Mouse (Mus musculus) liver, postnatal 0 days (tissue): ENCODE results near the gene Gm1043. TPM values are rescaled to one million over a fixed set of nuclear protein-coding genes. Genes with fewer than 3 reads are reported as not detected.

Experiments used
- ATAC-seq: fragments of 200-750 bp; cut with Nextera tagmentation; 2 replicates; pipeline ENCODE4 v1.8.0; 2017; ENCODE audit warnings: mild to moderate bottlenecking, moderate library complexity
- DNase-seq: peaks from one replicate; pipeline ENCODE4 v3.0.0-alpha.2; 2016
- H3K27ac ChIP-seq: fragments of 300-500 bp; sonication (generic); 2 replicates; pipeline ENCODE4 v1.5.1; 2014; ENCODE audit warnings: antibody characterized with exemption, moderate library complexity, mild to moderate bottlenecking, low read depth
- H3K27me3 ChIP-seq: fragments of 300-500 bp; sonication (generic); 2 replicates; pipeline ENCODE4 v1.6.1; 2014; ENCODE audit warnings: low read length, control low read depth, mixed read lengths; ENCODE audit not compliant: insufficient read depth
- H3K36me3 ChIP-seq: fragments of 300-500 bp; sonication (generic); replicated peaks from 2 replicates; pipeline ENCODE4 v1.6.1; 2014; ENCODE audit warnings: mild to moderate bottlenecking, control low read depth, low read length, moderate library complexity, mixed read lengths; ENCODE audit not compliant: insufficient read depth
- H3K4me1 ChIP-seq: fragments of 300-500 bp; sonication (generic); 2 replicates; pipeline ENCODE4 v1.6.1; 2014; ENCODE audit warnings: antibody characterized with exemption, mild to moderate bottlenecking, control low read depth; ENCODE audit not compliant: insufficient read depth
- H3K4me2 ChIP-seq: fragments of 300-500 bp; sonication (generic); 2 replicates; pipeline ENCODE4 v1.6.1; 2014; ENCODE audit warnings: low read depth, mild to moderate bottlenecking, low read length, moderate library complexity, mixed read lengths
- H3K4me3 ChIP-seq: fragments of 300-500 bp; sonication (generic); 2 replicates; pipeline ENCODE4 v1.5.1; 2014; ENCODE audit warnings: low read depth, low read length
- H3K9ac ChIP-seq: fragments of 300-500 bp; sonication (generic); replicated peaks from 2 replicates; pipeline ENCODE4 v1.6.1; 2014; ENCODE audit warnings: mild to moderate bottlenecking, moderate library complexity
- H3K9me3 ChIP-seq: fragments of 300-500 bp; sonication (generic); 2 replicates; pipeline ENCODE4 v1.6.1; 2016; ENCODE audit warnings: mild to moderate bottlenecking, control low read depth, low read length, mixed read lengths
- CTCF ChIP-seq: sonication (generic); IDR thresholded peaks from 2 replicates; pipeline ENCODE4 v1.5.1; 2016; ENCODE audit warnings: antibody characterized with exemption, low read depth
- EP300 ChIP-seq: IDR thresholded peaks from 2 replicates; pipeline ENCODE4 v1.6.1; 2016; ENCODE audit warnings: antibody characterized with exemption, low read depth, mild to moderate bottlenecking
- WGBS: fragments of 180-500 bp; shearing (Covaris S2); extraction: QIAGEN DNeasy Blood & Tissue Kit; methylation state at CpG from one replicate; pipeline ENCODE4 v1.1.7; 2014; ENCODE audit not compliant: insufficient replicate concordance; 5-methylcytosine and 5-hydroxymethylcytosine counted together
- polyA plus RNA-seq: library from polyadenylated mRNA; unstranded; fragments of >200 nt; fragmentation: Nextera tagmentation; extraction: Ambion mirVana; gene quantifications from 2 replicates; pipeline ENCODE4 v1.2.1, GENCODE M21; 2015

Gene Gm1043
- polyA plus RNA-seq, 1 experiment from 2014 or later = not detected

- Histone ChIP-seq H3K9me3 (no peaks in the 10 kb centered on the region), H3K36me3 (no peaks in the 10 kb centered on the region), H3K4me2 (no peak overlapping the region), H3K27me3 (peaks cover 61% of the 10 kb centered on the region), H3K4me3 (no peak overlapping the region), H3K27ac (no peak overlapping the region), H3K4me1 (0 out of 2 replicates have a peak, but pooled peaks cover 4% of the 10 kb centered on the region), H3K9ac (no peak overlapping the region)
- ATAC-seq = no peak
- TF ChIP-seq EP300 = no peak
- no peak for TF ChIP-seq CTCF
- WGBS = 15% methylated on average over 9 of the region's 9 CpGs
- no peak for DNase-seq
Observed at GRCm38 (mm10) chr5:37241224-37241623, 156.1 kb downstream of the Gm1043 start.

DNA sequence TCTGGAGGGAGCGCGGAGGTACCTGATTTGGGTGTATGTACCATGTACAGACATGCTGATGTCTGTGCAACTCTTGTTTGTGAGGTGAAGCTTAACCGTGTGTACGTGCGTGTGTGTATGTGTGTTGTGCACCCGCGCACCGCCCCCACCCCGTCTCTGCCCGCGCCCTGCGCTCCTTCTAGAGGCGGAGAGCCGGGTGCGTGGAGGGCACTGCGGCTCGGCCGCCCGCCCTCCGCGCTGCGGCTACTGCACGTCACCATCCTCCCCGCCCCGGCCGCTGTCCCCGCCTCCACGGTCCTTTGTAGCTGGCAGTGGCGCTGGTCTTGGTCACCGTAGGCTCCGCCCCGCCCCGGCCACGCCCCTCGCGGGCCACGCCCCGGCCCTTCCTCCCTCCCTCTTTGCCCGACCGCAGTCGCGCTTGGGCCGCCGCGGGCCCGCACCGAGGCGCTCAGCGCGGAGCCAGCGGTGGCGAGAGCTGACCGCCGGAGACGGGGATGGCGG lies 156.5 kb downstream of the Gm1043 start, which contains the start of gene Crmp1:
Crmp1 (plus strand) TSS at position 290 of the 501 bp plus-strand sequence.
- DNase-seq = peak; percentile 51

GRCm38 (mm10) chr5:37242360-37243168 lies 157.4 kb downstream of the Gm1043 start:
- Histone ChIP-seq H3K4me1 (0 out of 2 replicates have a peak, but pooled peaks cover 4% of the 10 kb centered on the region), H3K27me3 (peaks cover 72% of the 10 kb centered on the region), H3K36me3 (no peaks in the 10 kb centered on the region), H3K27ac (no peak overlapping the region), H3K4me3 (peak overlapping the region; percentile 22; the same call in 1 of the 2 replicates), H3K9me3 (no peaks in the 10 kb centered on the region), H3K9ac (no peak overlapping the region), H3K4me2 (peak overlapping the region; percentile 14; the same call in 1 of the 2 replicates)
- WGBS = 11% methylated on average over 42 of the region's 44 CpGs
- TF ChIP-seq EP300 (no peak), CTCF (no peak)
- no peak for DNase-seq
- ATAC-seq = no peak

More for the DNA sequence above, 156.5 kb downstream of the Gm1043 start, which contains the start of gene Crmp1:
- Histone ChIP-seq H3K27me3 (peaks cover 66% of the 10 kb centered on the region), H3K9me3 (no peaks in the 10 kb centered on the region), H3K9ac (no peak within 1 kb of the TSS), H3K27ac (no peak within 1 kb of the TSS), H3K4me2 (peak within 1 kb of the TSS; percentile 14; the same call in 1 of the 2 replicates), H3K36me3 (no peaks in the 10 kb centered on the region), H3K4me3 (peak within 1 kb of the TSS; percentile 22), H3K4me1 (0 out of 2 replicates have a peak, but pooled peaks cover 4% of the 10 kb centered on the region)
- TF ChIP-seq CTCF (no peak), EP300 (no peak)
- WGBS = 3% methylated on average over 47 of the region's 56 CpGs
- ATAC-seq = no peak

- H3K4me1 ChIP-seq = 0 out of 2 replicates have a peak, but pooled peaks cover 4% of the 10 kb centered on the region
- WGBS = 5% methylated on average over 19 of the region's 19 CpGs
- DNase-seq (peak; percentile 67), ATAC-seq (no peak)
- H3K4me2 ChIP-seq = no peak overlapping the region
- H3K4me3 ChIP-seq = no peak overlapping the region
- no peak overlapping the region for H3K27ac ChIP-seq
- H3K27me3 ChIP-seq = peaks cover 75% of the 10 kb centered on the region
- TF ChIP-seq EP300 (no peak), CTCF (no peak)
- H3K36me3 ChIP-seq = no peaks in the 10 kb centered on the region
- H3K9me3 ChIP-seq = no peaks in the 10 kb centered on the region
- H3K9ac ChIP-seq = no peak overlapping the region
Observed at GRCm38 (mm10) chr5:37243169-37243886, 158.2 kb downstream of the Gm1043 start.

- no peak overlapping the region for H3K4me3 ChIP-seq
- no peaks in the 10 kb centered on the region for H3K9me3 ChIP-seq
- no peaks in the 10 kb centered on the region for H3K36me3 ChIP-seq
- H3K4me1 ChIP-seq = 0 out of 2 replicates have a peak, but pooled peaks cover 4% of the 10 kb centered on the region
- H3K4me2 ChIP-seq = no peak overlapping the region
- 8% methylated on average over 13 of the region's 13 CpGs for WGBS
- no peak overlapping the region for H3K27ac ChIP-seq
- no peak for ATAC-seq
- TF ChIP-seq EP300 = no peak
- TF ChIP-seq CTCF = no peak
- no peak for DNase-seq
- H3K27me3 ChIP-seq = peaks cover 75% of the 10 kb centered on the region
- H3K9ac ChIP-seq = no peak overlapping the region
Observed at GRCm38 (mm10) chr5:37244161-37244560, 159.0 kb downstream of the Gm1043 start.
